Mouse (Mus musculus): ENCODE data around the gene Sema6d.

GRCm38 (mm10) chr2:124658374-124658773 is 568.6 kb downstream of the Sema6d start:
- no peak for TF ChIP-seq POLR2A (IDR thresholded peaks at IDR 0.05; ENCODE audit: insufficient read depth, low read length)
- no peak for TF ChIP-seq EP300 (IDR thresholded peaks at IDR 0.05; ENCODE audit: insufficient read depth, low read depth, low read length)

Data from ES-Bruce4 (cell line).